Mouse (Mus musculus): ENCODE measurements around the gene Hist1h2ao. TPM values are rescaled to one million over a fixed set of nuclear protein-coding genes. Genes with fewer than 3 reads are reported as not detected.

The Hist1h2ao gene
- total RNA-seq, 2 experiments from 2014 or later = 0.81 to 6.5 TPM

Small RNAs within 50 kb of the gene (microRNA-seq; reads per million reads assigned to microRNA genes)
- gene Gm19658 = 0 reads per million in 2 experiments
- 0 reads per million in 2 experiments for gene Gm44346
- gene Gm44466 = 0 reads per million in 2 experiments

Other genes starting within 250 kb of the Hist1h2ao start
- not detected for gene Olfr1364, start 228.7 kb upstream of the Hist1h2ao start, total RNA-seq (2021)
- gene Olfr1362, start 196.4 kb upstream of the Hist1h2ao start, total RNA-seq (2021) = not detected
- gene Olfr11, start 167.9 kb upstream of the Hist1h2ao start, total RNA-seq (2021) = not detected
- not detected for gene Olfr1361, start 147.1 kb upstream of the Hist1h2ao start, total RNA-seq (2021)
- gene Olfr1360, start 133.1 kb upstream of the Hist1h2ao start, total RNA-seq (2021) = not detected
- not detected for gene Olfr1359, start 112.4 kb upstream of the Hist1h2ao start, total RNA-seq (2021)
- 10 to 100 TPM; 10.7 to 18.2 TPM for gene Hist1h2bl, start 94.3 kb upstream of the Hist1h2ao start, total RNA-seq (2021)
- 1 to 10 TPM; 3.3 to 8.8 TPM for gene Hist1h2ai, start 94.0 kb upstream of the Hist1h2ao start, total RNA-seq (2021)
- gene Hist1h3h, start 92.8 kb upstream of the Hist1h2ao start, total RNA-seq (2021) = 10 to 100 TPM; 12.6 to 15.0 TPM
- gene Hist1h2bm, start 88.4 kb upstream of the Hist1h2ao start, total RNA-seq (2021) = 1 to 10 TPM; 2.0 to 3.5 TPM
- 1 to 10 TPM; 2.0 to 3.2 TPM for gene Hist1h4j, start 75.4 kb upstream of the Hist1h2ao start, total RNA-seq (2021)
- gene Hist1h4k, start 60.0 kb upstream of the Hist1h2ao start, total RNA-seq (2021) = 10 to 100 TPM; 27.0 to 38.7 TPM
- 1 to 10 TPM; 2.1 to 4.8 TPM for gene Hist1h2ak, start 56.6 kb upstream of the Hist1h2ao start, total RNA-seq (2021)
- 1 to 10 TPM; 6.9 to 9.3 TPM for gene Hist1h2bn, start 56.3 kb upstream of the Hist1h2ao start, total RNA-seq (2021)
- 1 to 10 TPM; 4.7 to 6.6 TPM for gene Hist1h1b, start 29.8 kb upstream of the Hist1h2ao start, total RNA-seq (2021)
- gene Hist1h3i, start 27.1 kb upstream of the Hist1h2ao start, total RNA-seq (2021) = 10 to 100 TPM; 11.9 to 24.7 TPM
- 1 to 10 TPM; 1.0 to 2.0 TPM for gene Hist1h2an, start 23.2 kb upstream of the Hist1h2ao start, total RNA-seq (2021)
- 1 to 10 TPM; 3.8 to 6.5 TPM for gene Hist1h2bp, start 23.0 kb upstream of the Hist1h2ao start, total RNA-seq (2021)
- 10 to 100 TPM; 18.8 to 22.7 TPM for gene Hist1h2bq, start 268 bp upstream of the Hist1h2ao start, total RNA-seq (2021)
- 10 to 100 TPM; 61.4 to 75.8 TPM for gene Hist1h4m, start 1.3 kb downstream of the Hist1h2ao start, total RNA-seq (2021)
- gene Hist1h4n, start 21.7 kb downstream of the Hist1h2ao start, total RNA-seq (2021) = not detected
- gene Hist1h2ap, start 23.0 kb downstream of the Hist1h2ao start, total RNA-seq (2021) = 10 to 100 TPM; 11.5 to 14.3 TPM
- 10 to 100 TPM; 19.2 to 22.2 TPM for gene Hist1h2br, start 23.3 kb downstream of the Hist1h2ao start, total RNA-seq (2021)
- under 1 TPM; 0.26 to 0.30 TPM for gene Zfp184, start 134.6 kb downstream of the Hist1h2ao start, total RNA-seq (2021)
- not detected for gene Pom121l2, start 170.7 kb downstream of the Hist1h2ao start, total RNA-seq (2021)
- 1 to 10 TPM in 1 of 2 experiments, not detected in 1; 5.4 TPM for gene Prss16, start 199.3 kb downstream of the Hist1h2ao start, total RNA-seq (2021)
- gene Hist1h2ah, start 225.1 kb downstream of the Hist1h2ao start, total RNA-seq (2021) = 10 to 100 TPM; 12.2 to 13.3 TPM
- 10 to 100 TPM; 10.8 to 26.5 TPM for gene Hist1h2bk, start 225.4 kb downstream of the Hist1h2ao start, total RNA-seq (2021)
- gene Hist1h4i, start 230.9 kb downstream of the Hist1h2ao start, total RNA-seq (2021) = 10 to 100 TPM; 28.7 to 30.9 TPM
- gene Hist1h2ag, start 232.5 kb downstream of the Hist1h2ao start, total RNA-seq (2021) = 10 to 100 TPM in 1 of 2 experiments, 1 to 10 TPM in 1; 8.7 to 11.6 TPM
- gene Hist1h2bj, start 232.7 kb downstream of the Hist1h2ao start, total RNA-seq (2021) = 1 to 10 TPM; 7.6 to 8.9 TPM

All from gastrocnemius, postnatal 36 days (tissue).